9 mouse cellular contexts compared by ENCODE assay signal in genomic region chr19:47337743-47338142, GRCm38 (mm10).
DNase-seq lines count a peak whose midpoint lies in the region; ATAC-seq and TF ChIP-seq lines count a peak whose summit lies in the region.
"Had no signal": no experiment of that assay in that cellular context is flagged by ENCODE, and none has a peak within 500 bp of the region (broad histone marks: within the 10 kb centered on the region; RNA-seq: fewer than 3 reads in every experiment).

No protein-coding gene starts in this region.

- TF ChIP-seq EP300 in ES-Bruce4 (IDR thresholded peaks at IDR 0.05; ENCODE audit: insufficient read depth, low read depth, low read length): no peak
- TF ChIP-seq EP300 in liver, postnatal 0 days (IDR thresholded peaks at IDR 0.05; ENCODE audit: low read depth): no peak

- H3K36me3 ChIP-seq in ES-Bruce4 (ENCODE audit: control insufficient read depth, insufficient read depth, low read length, poor library complexity, severe bottlenecking): no peaks in the 10 kb centered on the region
- H3K36me3 ChIP-seq in forebrain, embryonic 13.5 days (ENCODE audit: poor library complexity, severe bottlenecking): no peaks in the 10 kb centered on the region
- H3K36me3 ChIP-seq in liver, postnatal 0 days (replicated peaks; ENCODE audit: insufficient read depth, low read length): no peaks in the 10 kb centered on the region
- H3K36me3 ChIP-seq in neural tube, embryonic 14.5 days (ENCODE audit: control insufficient read depth, insufficient read depth, low read length): no peaks in the 10 kb centered on the region
- no peaks in the 10 kb centered on the region for H3K36me3 ChIP-seq in testis, adult 2 months (ENCODE audit: control insufficient read depth, insufficient read depth, low read length)

- H3K4me3 ChIP-seq in ES-Bruce4 (ENCODE audit: low read depth, low read length): no peak overlapping the region
- H3K4me3 ChIP-seq in forebrain, embryonic 13.5 days: peak overlapping the region; percentile 23
- H3K4me3 ChIP-seq in liver, postnatal 0 days (ENCODE audit: low read depth, low read length): no peak overlapping the region
- no peak overlapping the region for H3K4me3 ChIP-seq in neural tube, embryonic 14.5 days (ENCODE audit: low read depth, low read length)
- H3K4me3 ChIP-seq in testis, adult 2 months (ENCODE audit: control insufficient read depth, low read depth, low read length): no peak overlapping the region

- TF ChIP-seq POLR2A in ES-Bruce4 (IDR thresholded peaks at IDR 0.05; ENCODE audit: insufficient read depth, low read length): no peak
- no peak for TF ChIP-seq POLR2A in testis, adult 2 months (IDR thresholded peaks at IDR 0.05; ENCODE audit: control insufficient read depth, low read depth, low read length)

- DNase-seq in c-Kit-positive CD71-positive TER-119-positive erythroid progenitor cells, embryonic 14.5 days (ENCODE audit: low spot score): peak; percentile 64
- DNase-seq in heart, postnatal 10 days: peak; percentile 91 to 94
- peak; percentile 57 for DNase-seq in large intestine, adult 2 months (ENCODE audit: low read depth, low spot score)
- peak; percentile 88 for DNase-seq in liver, postnatal 0 days

- 22% methylated on average over 12 of the region's 12 CpGs for WGBS in forebrain, embryonic 13.5 days
- WGBS in large intestine, adult 2 months: 25% methylated on average over 12 of the region's 12 CpGs
- WGBS in liver, postnatal 0 days (ENCODE audit: insufficient replicate concordance): 37% methylated on average over 12 of the region's 12 CpGs
- WGBS in neural tube, embryonic 14.5 days: 23% methylated on average over 12 of the region's 12 CpGs

- peak; percentile 75 for ATAC-seq in forebrain, embryonic 13.5 days
- ATAC-seq in liver, postnatal 0 days: peak; percentile 51; the same call in 1 of the 2 replicates
- ATAC-seq in neural tube, embryonic 14.5 days (ENCODE audit: low read depth): peak; percentile 81

- peak overlapping the region; percentile 67 for H3K4me2 ChIP-seq in forebrain, embryonic 13.5 days
- 0 out of 2 replicates have a peak overlapping the region, but pooled peaks have one; percentile 32 for H3K4me2 ChIP-seq in liver, postnatal 0 days (ENCODE audit: low read depth, low read length)
- peak overlapping the region; percentile 33; the same call in 1 of the 2 replicates for H3K4me2 ChIP-seq in neural tube, embryonic 14.5 days (ENCODE audit: low read depth, low read length)

- no peak overlapping the region for H3K9ac ChIP-seq in ES-Bruce4 (ENCODE audit: low read depth, poor library complexity, severe bottlenecking)
- H3K9ac ChIP-seq in forebrain, embryonic 13.5 days: peak overlapping the region; percentile 51
- no peak overlapping the region for H3K9ac ChIP-seq in liver, postnatal 0 days (replicated peaks)
- no peak overlapping the region for H3K9ac ChIP-seq in neural tube, embryonic 14.5 days (replicated peaks; ENCODE audit: low read depth, low read length)

- peaks cover 5% of the 10 kb centered on the region for H3K4me1 ChIP-seq in ES-Bruce4 (ENCODE audit: control insufficient read depth, insufficient read depth, low read length)
- H3K4me1 ChIP-seq in forebrain, embryonic 13.5 days: peaks cover 44% of the 10 kb centered on the region
- H3K4me1 ChIP-seq in liver, postnatal 0 days (ENCODE audit: insufficient read depth): peaks cover 2% of the 10 kb centered on the region; the same call in 1 of the 2 replicates
- peaks cover 20% of the 10 kb centered on the region for H3K4me1 ChIP-seq in neural tube, embryonic 14.5 days (ENCODE audit: control insufficient read depth, insufficient read depth, low read length)
- peaks cover 6% of the 10 kb centered on the region; the same call in 1 of the 2 replicates for H3K4me1 ChIP-seq in testis, adult 2 months (ENCODE audit: control insufficient read depth, insufficient read depth, low read length)

- no peak overlapping the region for H3K27ac ChIP-seq in ES-Bruce4 (ENCODE audit: insufficient read depth, low read length)
- H3K27ac ChIP-seq in forebrain, embryonic 13.5 days: no peak overlapping the region; the same call in 1 of the 2 replicates
- H3K27ac ChIP-seq in liver, postnatal 0 days (ENCODE audit: low read depth): no peak overlapping the region
- H3K27ac ChIP-seq in neural tube, embryonic 14.5 days (ENCODE audit: low read depth, low read length): no peak overlapping the region
- H3K27ac ChIP-seq in testis, adult 2 months (ENCODE audit: control insufficient read depth, insufficient read depth, low read depth, low read length): no peak overlapping the region
- H3K27ac ChIP-seq: macrophage had no signal

- no peaks in the 10 kb centered on the region for H3K27me3 ChIP-seq in ES-Bruce4 (ENCODE audit: control insufficient read depth, insufficient read depth, low read length, poor library complexity, severe bottlenecking)
- peaks cover 24% of the 10 kb centered on the region for H3K27me3 ChIP-seq in forebrain, embryonic 13.5 days
- H3K27me3 ChIP-seq in liver, postnatal 0 days (ENCODE audit: insufficient read depth, low read length): peaks cover 5% of the 10 kb centered on the region; the same call in 1 of the 2 replicates
- peaks cover 6% of the 10 kb centered on the region; the same call in 1 of the 2 replicates for H3K27me3 ChIP-seq in neural tube, embryonic 14.5 days (ENCODE audit: control insufficient read depth, insufficient read depth, low read length)
- no peaks in the 10 kb centered on the region for H3K27me3 ChIP-seq in testis, adult 2 months (ENCODE audit: control insufficient read depth, insufficient read depth, low read length)

- intact Hi-C loops in heart, postnatal 10 days (cut with DNase I): loop anchor here (1.0 to 2.0 kb wide), 2 partner anchors 73 to 159 kb away; partner anchors contain the start of gene Neurl1a

- no peaks in the 10 kb centered on the region for H3K9me3 ChIP-seq in ES-Bruce4 (replicated peaks; ENCODE audit: control insufficient read depth, insufficient read depth, low read length, poor library complexity, severe bottlenecking)
- H3K9me3 ChIP-seq in forebrain, embryonic 13.5 days (replicated peaks): no peaks in the 10 kb centered on the region
- H3K9me3 ChIP-seq in liver, postnatal 0 days (ENCODE audit: low read length): no peaks in the 10 kb centered on the region
- no peaks in the 10 kb centered on the region for H3K9me3 ChIP-seq in neural tube, embryonic 14.5 days (ENCODE audit: control insufficient read depth, low read length)

- TF ChIP-seq CTCF in ES-Bruce4 (IDR thresholded peaks at IDR 0.05; ENCODE audit: low read depth, low read length): peak; percentile 96
- peak; percentile 97 for TF ChIP-seq CTCF in liver, postnatal 0 days (IDR thresholded peaks at IDR 0.05; ENCODE audit: low read depth)
- peak; percentile 98 for TF ChIP-seq CTCF in testis, adult 2 months (IDR thresholded peaks at IDR 0.05; ENCODE audit: control insufficient read depth, insufficient read depth, insufficient replicate concordance, low read depth, low read length)
